Mouse (Mus musculus) cerebellum, postnatal 25 days (tissue): ENCODE data around the gene Zfp839.

Experiments used
- DNase-seq, 2 experiments: peaks; one replicate each; pipeline ENCODE4 v3.0.0; 2021; ENCODE audit warnings: mixed read lengths in 2 of 2

The Zfp839 gene

DNA sequence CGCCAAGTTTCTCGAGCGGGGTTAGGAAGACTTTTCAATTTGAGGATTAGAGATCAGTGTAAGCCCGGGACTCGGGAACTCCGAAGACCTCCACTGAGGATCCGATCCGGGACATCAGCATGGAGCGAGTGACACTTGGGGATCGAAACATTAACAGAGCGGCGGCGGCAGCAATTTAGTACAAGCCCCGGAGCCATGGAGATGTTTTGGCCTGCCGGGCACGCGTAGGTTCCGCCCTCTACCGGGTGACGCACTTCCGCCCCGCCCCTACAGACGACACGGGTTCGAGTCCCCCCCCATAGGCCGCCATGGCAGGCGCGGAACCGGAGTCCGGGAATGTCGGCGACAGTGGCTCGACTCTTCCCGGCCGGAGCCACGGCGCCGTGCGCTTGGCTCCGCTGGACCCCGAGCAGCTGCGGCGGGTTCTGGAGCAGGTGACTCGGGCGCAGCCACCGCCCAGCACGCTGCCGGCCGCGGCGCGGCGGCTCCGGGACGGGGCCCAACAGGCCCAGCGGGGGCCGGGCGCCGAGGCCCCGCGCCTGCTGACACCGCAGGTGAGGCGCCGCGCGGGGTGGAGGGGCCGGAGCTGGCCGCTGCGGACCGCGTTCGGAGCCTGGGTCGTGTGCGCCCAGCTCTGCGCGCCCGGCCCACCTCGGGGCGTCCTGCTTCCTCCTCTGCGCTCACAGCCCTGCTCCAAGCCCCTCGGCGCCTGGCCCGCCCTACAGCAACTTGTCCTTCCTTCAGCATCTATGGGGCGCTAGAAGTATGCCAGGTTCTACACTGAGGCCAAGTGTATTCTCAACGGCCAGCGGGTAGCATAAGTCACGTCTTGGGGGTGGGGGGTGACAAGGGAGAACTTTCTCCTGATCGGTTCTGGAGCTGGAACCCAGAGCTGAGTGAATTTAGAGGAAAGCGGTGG lies at the start of gene Zfp839:
Zfp839 (plus strand) TSS at position 244 of the 919 bp plus-strand sequence.
- DNase-seq, result peak; percentile 93 to 94

DNA sequence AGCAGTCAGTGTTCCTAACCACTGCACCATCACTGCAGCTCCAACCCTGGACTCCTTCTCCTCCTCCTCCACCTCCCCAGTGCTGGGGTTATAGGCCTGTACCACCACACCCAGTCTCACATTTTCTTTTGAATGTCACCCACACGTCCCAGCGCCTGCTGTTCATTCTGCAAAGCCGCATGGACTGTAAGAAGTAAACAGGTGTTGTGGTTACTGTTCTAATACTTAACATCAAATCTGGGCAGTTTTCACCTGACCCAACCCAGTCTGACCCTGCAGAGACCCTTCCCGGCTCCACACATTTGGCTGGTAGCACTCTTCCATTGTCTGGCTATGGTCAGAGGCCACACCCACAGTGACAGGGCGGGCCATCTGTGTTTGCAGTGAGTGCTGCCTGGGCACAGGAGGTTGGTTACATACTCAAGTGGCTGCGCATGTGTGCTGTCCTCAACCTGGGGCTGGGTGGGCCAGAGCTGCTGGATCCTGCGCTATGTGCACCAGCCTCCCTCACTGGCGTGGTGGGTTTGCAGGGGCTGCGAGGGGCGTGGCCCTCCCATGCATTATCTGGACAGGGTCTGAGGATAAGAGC lies 48.1 kb upstream of the Zfp839 start:
- DNase-seq, result no peak

DNA sequence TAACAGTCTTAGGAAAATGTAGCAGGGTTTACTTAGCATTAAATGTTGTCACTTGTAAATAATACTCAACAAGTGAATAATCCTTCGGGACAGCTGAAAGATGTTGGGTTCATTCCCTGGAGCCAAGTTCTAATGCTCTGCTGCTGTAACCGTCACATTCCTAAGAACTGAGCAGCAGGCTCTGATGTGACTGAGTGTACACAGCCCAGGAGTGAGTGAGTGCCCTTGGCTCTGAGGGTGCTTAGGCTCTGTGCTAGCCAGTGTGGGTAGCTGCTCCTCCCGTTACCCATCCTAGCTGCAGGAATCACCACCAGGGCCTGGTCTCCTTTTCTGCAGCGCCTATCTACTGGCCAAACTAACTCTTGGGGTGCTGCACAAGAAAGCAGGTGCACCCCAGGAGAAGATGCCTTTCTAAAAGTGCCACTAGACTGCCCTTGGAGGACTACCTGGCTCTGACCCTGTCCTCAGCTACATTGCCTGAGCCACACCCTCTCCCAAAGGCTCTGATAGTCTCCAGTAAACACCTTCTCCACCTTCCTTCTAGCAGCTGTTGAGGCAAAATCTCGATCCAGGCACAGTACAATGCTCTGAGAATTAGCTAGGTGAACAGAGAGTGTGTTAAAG lies 47.3 kb upstream of the Zfp839 start:
- DNase-seq, result no peak

DNA sequence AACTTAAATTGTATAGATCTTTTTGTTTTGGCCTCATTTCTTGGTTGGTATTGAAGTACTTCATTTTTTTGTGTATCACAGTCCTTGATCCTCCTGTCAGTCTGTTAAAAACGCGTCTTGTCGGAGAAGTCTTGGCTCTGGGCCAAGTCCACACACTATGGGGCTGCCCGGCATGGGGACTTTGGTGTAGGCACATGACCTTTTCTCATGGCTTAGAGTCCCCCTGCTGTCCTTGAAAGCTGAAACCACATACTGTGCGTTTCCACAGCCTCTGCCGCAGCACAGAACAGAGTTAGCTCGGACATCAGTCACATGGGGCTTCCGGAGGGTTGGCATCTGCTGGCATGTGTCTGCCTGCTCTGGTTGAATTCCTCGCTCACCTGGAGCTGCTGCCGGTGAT lies 45.8 kb upstream of the Zfp839 start:
- peak; percentile 51 to 64 for DNase-seq

DNA sequence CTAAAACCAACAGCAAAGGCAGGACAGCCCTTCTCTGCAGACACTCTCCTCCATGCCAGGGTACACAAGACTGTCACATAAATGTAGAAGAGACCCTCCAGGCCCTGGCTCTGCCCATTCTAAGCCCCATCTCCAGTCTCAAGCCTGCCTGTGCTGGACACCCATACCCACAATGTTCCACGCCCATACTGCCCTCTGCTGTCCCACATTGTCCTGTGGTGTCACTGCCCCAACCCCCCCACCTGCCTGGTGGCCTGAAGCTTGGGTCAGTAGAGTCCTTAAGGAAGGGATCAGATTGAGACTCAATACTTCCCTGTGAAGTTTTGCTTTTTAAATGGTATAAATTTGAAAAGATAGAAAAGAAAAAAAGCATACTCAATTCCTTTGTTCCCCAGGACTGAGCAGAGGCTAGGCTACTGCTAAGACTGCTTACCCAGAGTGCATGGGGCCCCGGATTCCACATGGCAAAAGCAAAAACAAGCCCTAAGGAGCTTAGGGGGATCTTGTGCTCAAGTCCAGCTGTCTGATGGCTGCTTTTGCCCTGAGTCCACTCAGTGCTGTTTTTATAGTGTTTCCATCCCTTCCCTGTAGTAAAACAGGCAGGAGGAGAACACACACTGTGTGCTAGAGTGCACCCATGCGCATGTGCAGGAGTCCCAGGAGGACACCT lies 43.6 kb upstream of the Zfp839 start:
- peak in 1 of 2 experiments; percentile 70 for DNase-seq

DNA sequence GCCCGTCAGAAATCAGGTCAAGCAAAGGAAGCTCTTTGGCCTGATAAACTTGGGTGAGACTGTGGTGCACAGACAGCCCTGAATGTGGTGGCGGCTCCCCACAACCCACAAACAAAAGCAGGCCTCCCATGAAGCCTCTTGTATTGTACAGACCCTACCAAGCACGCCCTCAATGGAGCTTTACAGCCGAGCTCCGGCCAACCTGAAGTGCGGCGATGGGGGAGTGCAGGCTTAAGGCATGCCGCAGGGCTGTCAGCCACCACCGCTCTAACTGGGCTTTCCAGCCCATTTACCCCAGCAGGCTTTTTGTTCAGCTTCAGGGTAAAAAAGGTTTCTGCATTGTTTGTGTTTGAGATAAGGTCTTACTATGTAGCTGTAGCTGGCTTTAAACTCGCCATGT lies 41.6 kb upstream of the Zfp839 start:
- DNase-seq, result no peak

DNA sequence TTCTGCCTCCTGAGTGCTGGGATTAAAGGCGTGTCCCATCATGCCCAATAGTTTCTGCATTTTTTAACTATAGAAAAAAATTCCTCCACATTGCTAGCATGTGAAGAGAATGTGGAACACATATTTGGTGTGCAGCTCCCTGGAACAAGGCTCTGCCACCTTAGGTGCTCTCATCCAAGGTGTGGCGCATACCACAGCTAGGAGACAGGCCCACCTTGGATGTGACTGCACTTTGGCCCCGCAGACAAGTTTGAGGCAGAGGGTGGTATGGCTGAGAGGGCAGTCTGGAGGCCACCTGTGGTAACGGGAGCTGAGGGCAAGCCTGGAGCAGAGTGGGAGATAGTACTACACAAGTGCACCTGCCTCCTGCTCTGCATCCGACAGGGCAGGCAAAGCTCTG lies 41.2 kb upstream of the Zfp839 start:
- no peak for DNase-seq

DNA sequence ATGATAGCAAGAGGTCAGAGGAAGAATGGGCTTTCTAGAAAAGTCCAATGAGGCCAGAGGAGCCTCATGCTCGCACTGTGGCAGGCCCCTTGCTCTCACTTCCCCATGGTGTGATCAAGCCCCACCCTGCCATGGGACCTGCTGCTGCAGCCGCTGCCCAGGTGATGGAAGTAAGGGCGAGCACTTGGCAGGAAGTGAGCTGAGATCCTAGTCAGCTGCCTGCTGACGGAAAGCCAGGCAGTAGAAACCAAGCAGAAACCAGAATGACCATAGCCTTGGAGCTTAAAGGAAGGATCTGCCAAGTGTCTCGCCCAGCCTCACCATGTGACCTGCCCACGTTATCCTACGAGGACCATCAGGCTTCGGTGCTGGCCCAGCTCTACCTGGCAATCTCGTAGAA lies 36.9 kb upstream of the Zfp839 start:
- DNase-seq, result no peak

DNA sequence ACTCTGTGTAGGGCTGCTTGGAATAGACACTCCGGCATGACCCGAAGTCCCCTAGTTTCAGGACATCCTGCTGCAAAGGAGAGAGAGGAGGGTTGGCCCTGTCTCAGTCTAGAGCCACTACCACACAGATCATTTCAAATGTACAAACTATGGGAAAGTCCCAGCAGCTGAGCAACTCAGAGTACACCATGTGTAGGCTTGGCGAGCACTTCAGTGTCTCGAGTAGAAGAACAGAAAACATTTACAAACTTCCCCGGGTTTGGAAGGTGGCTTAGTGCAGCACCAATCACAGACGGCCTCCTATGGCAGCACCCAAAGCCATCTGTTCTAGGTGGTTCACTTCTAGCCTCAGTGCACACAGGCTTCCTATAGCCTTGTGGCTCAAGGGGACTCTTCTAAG lies 36.4 kb upstream of the Zfp839 start:
- no peak for DNase-seq

DNA sequence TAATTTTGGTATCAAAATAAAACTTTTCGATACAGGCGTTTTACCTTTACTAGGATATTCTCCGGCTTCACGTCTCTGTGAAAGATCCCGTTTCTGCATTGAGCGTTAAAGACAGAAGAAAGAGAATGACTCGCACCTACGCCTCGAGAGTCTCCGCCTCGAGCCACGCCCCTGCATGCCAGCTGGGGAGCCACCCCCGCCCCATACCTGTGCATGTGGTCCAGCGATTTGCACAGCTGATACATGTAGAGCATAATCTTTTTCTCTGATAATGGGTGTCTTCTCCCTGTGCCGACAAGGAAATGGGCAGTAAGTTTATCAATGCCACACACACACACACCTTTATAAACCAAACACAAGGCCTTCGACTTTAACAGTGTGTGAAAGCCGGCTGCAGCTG lies 35.1 kb upstream of the Zfp839 start:
- DNase-seq, result no peak

DNA sequence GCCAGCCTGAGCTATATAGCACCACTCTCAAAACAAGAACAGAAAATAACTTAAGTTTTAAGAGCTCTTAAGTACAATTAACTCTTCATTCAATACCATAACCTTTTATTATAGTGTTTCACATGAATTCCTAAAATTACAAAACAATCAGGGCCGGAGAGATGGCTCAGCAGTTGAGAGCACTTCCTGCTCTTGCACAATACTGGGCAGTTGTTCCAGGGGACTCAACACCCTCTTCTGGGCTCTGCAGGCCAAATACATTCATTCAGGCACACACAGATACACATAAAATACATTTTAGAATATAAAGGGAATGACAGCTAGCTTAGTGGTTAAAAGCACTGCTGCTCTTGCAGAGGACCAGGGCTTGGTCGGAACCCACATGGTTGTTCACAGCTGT lies 33.2 kb upstream of the Zfp839 start:
- no peak for DNase-seq

DNA sequence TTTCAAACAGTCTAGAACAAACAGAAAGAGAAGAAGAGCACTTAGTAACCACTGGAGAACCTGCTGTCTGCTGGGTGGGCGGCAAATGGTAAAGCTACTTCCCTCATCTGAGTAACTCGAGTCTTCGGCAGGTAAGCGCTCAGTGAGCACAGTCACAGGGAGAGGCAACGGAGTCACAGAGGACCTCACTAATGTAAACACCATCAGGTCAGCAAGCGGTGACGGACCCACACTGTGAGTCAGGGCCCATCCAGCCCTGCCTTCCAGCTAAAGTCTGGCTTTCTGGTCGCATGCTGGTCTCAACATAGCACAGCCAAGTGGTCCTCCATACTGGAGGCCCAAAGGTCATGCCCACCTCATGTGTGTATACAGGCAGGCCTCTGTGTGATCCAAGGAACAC lies 30.7 kb upstream of the Zfp839 start:
- no peak for DNase-seq

DNA sequence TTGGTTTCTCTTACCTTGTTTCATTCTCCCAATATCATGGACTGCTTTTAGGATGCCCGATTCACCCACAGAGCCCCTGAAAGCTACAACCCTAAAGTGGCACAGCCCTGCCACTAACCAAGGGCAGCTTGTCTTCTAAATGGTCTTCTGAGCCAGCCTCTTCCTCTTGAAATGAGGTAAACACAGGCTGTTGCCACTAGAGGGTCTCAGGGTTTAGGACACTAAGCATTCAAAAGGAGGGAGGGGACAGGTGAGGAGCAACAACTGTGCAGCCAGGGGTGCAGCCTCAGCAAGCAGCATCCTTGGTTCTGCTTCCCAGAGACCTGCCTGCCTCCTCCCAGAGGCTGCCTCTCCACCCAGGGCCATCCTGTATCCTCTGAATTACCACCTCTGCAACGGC lies 28.3 kb upstream of the Zfp839 start:
- DNase-seq, result no peak

DNA sequence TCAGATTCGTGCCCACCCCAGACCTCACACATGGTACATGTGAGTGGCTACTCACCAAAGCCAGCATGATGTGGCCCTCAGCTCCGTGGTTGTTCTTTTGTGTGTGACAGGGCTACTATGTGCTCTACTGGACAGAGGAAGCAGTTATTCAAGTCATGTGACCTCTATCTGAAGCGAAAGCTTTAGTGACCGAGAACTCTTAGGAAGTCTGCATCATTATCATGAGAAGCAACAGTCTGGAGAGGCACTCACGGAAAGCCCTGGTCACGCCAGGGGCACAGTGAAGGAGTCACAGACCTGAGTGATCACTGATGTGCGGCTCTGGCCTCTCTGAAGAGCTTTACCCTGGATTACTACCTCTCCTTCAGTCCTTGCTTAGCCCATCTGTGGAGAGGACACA lies 27.7 kb upstream of the Zfp839 start:
- DNase-seq, result no peak

DNA sequence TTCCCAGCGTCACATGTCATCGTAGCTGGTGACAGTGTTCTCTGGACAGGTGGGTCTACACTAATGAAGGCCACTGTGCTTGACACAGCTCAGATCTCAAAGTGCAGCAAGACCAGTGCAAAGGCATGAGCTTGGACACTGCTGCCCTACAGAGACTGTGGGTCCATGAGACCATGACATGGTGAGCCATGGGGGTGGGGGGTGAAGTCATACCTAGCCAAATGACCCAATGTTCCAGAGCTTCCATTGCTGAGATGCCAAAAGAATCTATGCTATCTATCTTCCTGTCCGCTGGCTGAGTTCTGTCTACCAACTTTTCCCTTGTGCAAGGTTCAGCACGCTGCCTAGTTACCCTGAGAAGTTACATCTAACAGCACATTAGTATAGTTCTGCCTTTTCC lies 21.1 kb upstream of the Zfp839 start:
- no peak for DNase-seq

DNA sequence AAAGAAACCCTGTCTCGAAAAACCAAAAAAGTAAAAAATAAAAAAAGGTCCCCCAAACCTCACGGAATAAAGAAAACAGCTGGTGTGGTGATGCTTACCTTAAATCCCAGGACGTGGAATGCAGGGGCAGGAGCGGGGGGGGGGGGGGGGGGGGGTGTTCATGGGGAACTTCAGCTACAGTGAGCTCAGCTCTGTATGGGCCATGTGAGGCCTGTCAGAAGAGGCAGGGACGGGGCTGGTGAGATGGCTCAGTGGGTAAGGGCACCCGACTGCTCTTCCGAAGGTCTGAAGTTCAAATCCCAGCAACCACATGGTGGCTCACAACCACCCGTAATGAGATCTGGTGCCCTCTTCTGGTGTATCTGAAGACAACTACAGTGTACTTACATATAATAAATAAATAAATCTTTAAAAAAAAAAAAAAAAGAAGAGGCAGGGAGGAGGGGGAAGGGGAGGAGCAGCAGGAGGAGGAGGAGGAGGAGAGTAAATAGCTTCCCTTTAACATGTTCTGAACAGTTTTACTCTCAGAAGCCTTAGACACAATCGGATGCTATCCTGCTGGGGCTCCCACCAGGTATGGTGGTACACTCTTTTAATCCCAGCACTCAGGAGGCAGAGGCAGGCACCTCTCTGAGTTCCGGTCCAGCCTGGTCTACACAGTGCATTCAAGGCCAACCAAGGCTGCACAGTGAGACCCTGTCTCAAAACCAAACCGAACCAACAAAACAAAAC lies 19.6 kb upstream of the Zfp839 start:
- no peak for DNase-seq

DNA sequence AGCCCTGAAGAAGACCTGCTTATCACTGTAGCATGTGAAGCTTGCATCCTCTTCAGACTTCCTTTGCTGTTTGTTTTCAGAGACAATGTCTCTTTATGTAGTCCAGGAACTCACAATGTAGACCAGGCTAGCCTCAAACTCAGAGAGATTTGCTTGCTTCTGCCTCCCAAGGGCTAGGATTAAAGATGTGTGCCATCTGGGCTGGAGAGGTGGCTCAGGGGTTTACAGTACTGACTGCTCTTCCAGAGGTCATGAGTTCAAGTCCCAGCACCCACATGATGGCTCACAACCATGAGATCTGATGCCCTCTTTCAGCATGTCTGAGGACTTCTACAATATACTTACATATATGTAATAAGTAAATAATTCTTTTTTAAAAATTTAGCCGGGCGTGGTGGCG lies 14.9 kb upstream of the Zfp839 start:
- no peak for DNase-seq

DNA sequence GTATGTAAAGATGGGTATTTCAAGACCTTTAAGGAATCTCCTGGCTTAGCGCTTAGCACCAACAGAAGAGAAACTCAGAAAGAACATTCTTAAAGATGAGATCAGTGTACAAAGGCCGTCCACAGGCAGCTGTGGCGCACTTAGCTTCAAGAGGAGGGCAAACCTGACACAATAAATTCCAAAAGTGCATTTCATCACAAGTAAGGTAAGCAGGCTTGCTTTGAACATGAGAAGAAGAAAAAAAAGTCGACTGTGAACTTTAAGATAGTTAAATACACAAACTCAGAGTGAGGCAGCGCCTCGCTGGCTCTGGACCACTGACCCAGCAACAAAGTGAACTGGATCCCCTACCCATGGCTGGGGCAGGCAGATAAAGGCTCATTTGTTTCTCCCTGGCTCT lies 13.3 kb upstream of the Zfp839 start:
- no peak for DNase-seq

DNA sequence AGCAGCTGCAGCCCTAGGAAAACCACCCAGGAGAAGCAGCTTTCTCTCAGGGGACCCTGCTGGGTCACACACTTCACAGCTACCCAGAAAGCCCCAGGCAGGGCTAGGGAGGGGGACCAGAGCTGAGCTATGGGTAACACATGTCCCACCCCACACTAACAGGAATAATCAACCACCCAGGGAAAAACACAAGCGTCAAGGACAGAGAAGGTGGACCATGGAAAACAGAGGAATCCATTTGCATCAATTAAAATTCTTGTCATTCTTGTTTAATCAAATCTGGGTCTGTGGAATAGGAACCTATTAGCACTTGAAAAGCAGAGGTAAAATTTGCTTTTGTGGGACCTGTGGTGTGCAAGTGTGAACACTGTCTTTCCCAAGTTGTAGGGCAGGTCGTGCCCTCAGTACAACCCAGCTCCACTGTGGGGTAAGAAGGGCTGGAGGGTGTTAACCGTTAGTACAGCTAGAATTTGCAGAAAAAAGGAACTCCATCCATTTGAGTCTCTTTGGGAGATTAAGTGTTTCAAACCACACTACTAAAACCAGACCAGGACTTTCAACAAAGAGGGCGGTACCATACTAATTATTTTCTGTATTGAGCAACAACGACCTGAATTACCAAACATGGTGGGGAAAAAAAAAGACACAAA lies 12.7 kb upstream of the Zfp839 start:
- DNase-seq, result no peak

DNA sequence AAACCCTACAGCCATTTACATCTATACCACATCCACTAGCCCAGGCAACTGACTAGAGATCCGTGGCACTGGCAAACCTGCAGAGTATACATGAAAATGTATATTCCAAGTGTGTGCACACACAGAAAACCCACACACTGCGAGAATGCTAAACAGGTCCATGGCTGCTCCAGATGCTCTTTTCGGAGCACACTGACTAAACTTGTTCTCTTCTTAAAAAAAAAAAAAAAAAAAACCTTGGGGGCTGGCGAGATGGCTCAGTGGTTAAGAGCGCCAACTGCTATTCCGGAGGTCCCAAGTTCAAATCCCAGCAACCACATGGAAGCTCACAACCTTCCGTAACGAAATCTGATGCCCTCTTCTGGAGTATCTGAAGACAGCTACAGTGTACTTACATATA lies 12.2 kb upstream of the Zfp839 start:
- no peak for DNase-seq

DNA sequence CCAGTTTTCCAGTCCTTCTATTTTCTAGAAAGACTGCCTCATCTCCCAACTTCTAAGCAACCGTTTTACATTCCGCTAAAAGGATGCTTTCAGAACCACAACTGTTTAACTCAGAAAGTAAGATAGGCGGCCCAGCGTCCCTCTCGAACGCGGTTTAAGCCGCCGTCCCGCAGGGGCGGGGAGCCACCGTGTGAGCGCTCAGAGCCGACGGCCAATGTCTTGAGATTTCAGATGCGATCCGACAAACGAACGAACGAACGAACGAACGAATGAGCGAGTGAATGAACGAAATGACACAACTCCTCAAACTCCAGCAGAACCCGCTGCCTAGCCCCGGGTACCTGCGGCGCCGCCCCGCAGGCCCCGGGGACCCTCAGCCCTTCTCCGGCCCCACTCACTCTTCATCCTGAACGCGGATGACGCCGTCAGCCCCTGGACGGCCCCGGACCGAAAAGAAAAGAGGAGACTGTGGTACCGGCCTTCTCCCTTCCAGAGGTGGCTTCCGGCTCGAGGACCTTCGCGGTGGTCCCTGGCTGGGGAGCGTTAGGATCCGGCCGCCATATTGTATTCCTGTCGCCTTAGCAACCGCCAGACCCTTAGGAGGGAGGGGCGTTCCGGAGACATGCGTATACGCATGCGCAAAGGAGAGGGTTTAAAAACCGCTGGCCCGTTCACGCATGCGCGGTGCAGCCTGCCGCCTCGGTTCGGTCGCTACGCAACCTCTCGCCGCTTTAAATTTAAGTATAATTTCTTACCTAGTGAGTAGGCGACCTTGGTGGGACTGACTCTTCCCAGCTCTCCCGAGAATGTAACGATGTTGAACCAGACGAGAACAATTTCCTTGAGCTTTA lies 9.5 kb upstream of the Zfp839 start, which contains the start of gene Mok:
Mok (minus strand) TSS at position 592 of the 851 bp plus-strand sequence.
- peak; percentile 97 for DNase-seq
